Mouse (Mus musculus): ENCODE measurements around the gene Abl1.
A peak's percentile ranks its signal among the peaks of the same experiment; 100 is the strongest.

GRCm38 (mm10) chr2:31815367-31815766, 127.2 kb downstream of the Abl1 start:
- TF ChIP-seq CTCF (IDR thresholded peaks at IDR 0.05; ENCODE audit: low read depth, low read length) (peak; percentile 88), POLR2A (IDR thresholded peaks at IDR 0.05; ENCODE audit: insufficient read depth, low read length) (no peak)

Data from ES-Bruce4 (cell line).